Mouse (Mus musculus) heart, postnatal 25 days (tissue): Measurements from ENCODE around the gene Akap9. TPM values are rescaled to one million over a fixed set of nuclear protein-coding genes. Genes with fewer than 3 reads are reported as not detected.
"Not testable (repeated sequence)": the region's sequence is repeated elsewhere in the genome, so short reads cannot be mapped to it uniquely, and the experiment has no call there.

Source experiments
- DNase-seq: peaks from one replicate; pipeline ENCODE4 v3.0.0; 2022; ENCODE audit warnings: low spot score
- intact Hi-C: fragments of 180-260 bp; cut with DNase I; formaldehyde crosslinking; loops from one replicate; pipeline ENCODE4 v1.15.1; 2025
- total RNA-seq, 2 experiments: library from RNA; stranded (reverse); gene quantifications; 2 replicates each; pipeline ENCODE4 v1.2.3; 2021

The Akap9 gene
- total RNA-seq, 2 experiments from 2014 or later = 41.4 to 43.0 TPM

GRCm38 (mm10) chr5:3961286-3961685 is 33.4 kb downstream of the Akap9 start:
- intact Hi-C loops = no loop called here
- no peak for DNase-seq

- DNase-seq = no peak
- intact Hi-C loops = no loop called here
Measured at GRCm38 (mm10) chr5:3968415-3968814, 40.6 kb downstream of the Akap9 start.

GRCm38 (mm10) chr5:3969114-3969513 is 41.3 kb downstream of the Akap9 start:
- intact Hi-C loops = no loop called here
- DNase-seq = no peak

GRCm38 (mm10) chr5:3970936-3971335 is 43.1 kb downstream of the Akap9 start:
- no peak for DNase-seq
- intact Hi-C loops = loop anchor here (5.0 kb wide), 1 partner anchor 91 kb away; no protein-coding TSS in a partner anchor

GRCm38 (mm10) chr5:3973764-3974163 is 45.9 kb downstream of the Akap9 start:
- intact Hi-C loops = loop anchor here (5.0 kb wide), 1 partner anchor 89 kb away; no protein-coding TSS in a partner anchor
- no peak for DNase-seq

GRCm38 (mm10) chr5:3974896-3975295 is 47.0 kb downstream of the Akap9 start:
- DNase-seq = no peak
- intact Hi-C loops = loop anchor here (5.0 kb wide), 1 partner anchor 87 kb away; no protein-coding TSS in a partner anchor

GRCm38 (mm10) chr5:3976111-3976510 is 48.3 kb downstream of the Akap9 start:
- intact Hi-C loops = no loop called here
- DNase-seq = no peak

- DNase-seq = no peak
- intact Hi-C loops = no loop called here
Measured at GRCm38 (mm10) chr5:3977904-3978303, 50.0 kb downstream of the Akap9 start.

- no peak for DNase-seq
- intact Hi-C loops = no loop called here
Measured at GRCm38 (mm10) chr5:3989608-3990007, 61.8 kb downstream of the Akap9 start.

GRCm38 (mm10) chr5:3990499-3990898 is 62.6 kb downstream of the Akap9 start:
- DNase-seq = no peak
- intact Hi-C loops = no loop called here

GRCm38 (mm10) chr5:4004531-4005469 is 76.9 kb downstream of the Akap9 start:
- DNase-seq = no peak
- intact Hi-C loops = no loop called here

GRCm38 (mm10) chr5:4006606-4007005 is 78.8 kb downstream of the Akap9 start:
- DNase-seq = no peak
- intact Hi-C loops = no loop called here

- no peak for DNase-seq
- intact Hi-C loops = no loop called here
Measured at GRCm38 (mm10) chr5:4008266-4008665, 80.4 kb downstream of the Akap9 start.

GRCm38 (mm10) chr5:4009540-4009939 is 81.7 kb downstream of the Akap9 start:
- intact Hi-C loops = no loop called here
- DNase-seq = no peak

- intact Hi-C loops, DNase-seq: not testable (repeated sequence)
Measured at GRCm38 (mm10) chr5:4017646-4018045, 89.8 kb downstream of the Akap9 start.

GRCm38 (mm10) chr5:4019377-4019776 is 91.5 kb downstream of the Akap9 start:
- intact Hi-C loops = no loop called here
- no peak for DNase-seq

- DNase-seq = no peak
- intact Hi-C loops = no loop called here
Measured at GRCm38 (mm10) chr5:4020018-4020417, 92.2 kb downstream of the Akap9 start.

GRCm38 (mm10) chr5:4023186-4023585 is 95.3 kb downstream of the Akap9 start:
- no peak for DNase-seq
- intact Hi-C loops = no loop called here

- intact Hi-C loops = no loop called here
- DNase-seq = no peak
Measured at GRCm38 (mm10) chr5:4023742-4024681, 96.2 kb downstream of the Akap9 start.

GRCm38 (mm10) chr5:4024727-4025126 is 96.9 kb downstream of the Akap9 start:
- DNase-seq = no peak
- intact Hi-C loops = no loop called here
